Mouse (Mus musculus) central nervous system, embryonic 18 days (tissue): Measurements from ENCODE around the gene Dars. TPM values are rescaled to one million over a fixed set of nuclear protein-coding genes. Genes with fewer than 3 reads are reported as not detected.

Source experiments
- polyA plus RNA-seq: library from polyadenylated mRNA; depleted of rRNA; stranded (reverse); fragments of >200 nt; gene quantifications from 2 replicates; pipeline ENCODE4 v1.2.3, GENCODE M21; 2012; rRNA removed

The Dars gene
- polyA plus RNA-seq, result 55.2 and 61.3 TPM in 2 replicates

DNA sequence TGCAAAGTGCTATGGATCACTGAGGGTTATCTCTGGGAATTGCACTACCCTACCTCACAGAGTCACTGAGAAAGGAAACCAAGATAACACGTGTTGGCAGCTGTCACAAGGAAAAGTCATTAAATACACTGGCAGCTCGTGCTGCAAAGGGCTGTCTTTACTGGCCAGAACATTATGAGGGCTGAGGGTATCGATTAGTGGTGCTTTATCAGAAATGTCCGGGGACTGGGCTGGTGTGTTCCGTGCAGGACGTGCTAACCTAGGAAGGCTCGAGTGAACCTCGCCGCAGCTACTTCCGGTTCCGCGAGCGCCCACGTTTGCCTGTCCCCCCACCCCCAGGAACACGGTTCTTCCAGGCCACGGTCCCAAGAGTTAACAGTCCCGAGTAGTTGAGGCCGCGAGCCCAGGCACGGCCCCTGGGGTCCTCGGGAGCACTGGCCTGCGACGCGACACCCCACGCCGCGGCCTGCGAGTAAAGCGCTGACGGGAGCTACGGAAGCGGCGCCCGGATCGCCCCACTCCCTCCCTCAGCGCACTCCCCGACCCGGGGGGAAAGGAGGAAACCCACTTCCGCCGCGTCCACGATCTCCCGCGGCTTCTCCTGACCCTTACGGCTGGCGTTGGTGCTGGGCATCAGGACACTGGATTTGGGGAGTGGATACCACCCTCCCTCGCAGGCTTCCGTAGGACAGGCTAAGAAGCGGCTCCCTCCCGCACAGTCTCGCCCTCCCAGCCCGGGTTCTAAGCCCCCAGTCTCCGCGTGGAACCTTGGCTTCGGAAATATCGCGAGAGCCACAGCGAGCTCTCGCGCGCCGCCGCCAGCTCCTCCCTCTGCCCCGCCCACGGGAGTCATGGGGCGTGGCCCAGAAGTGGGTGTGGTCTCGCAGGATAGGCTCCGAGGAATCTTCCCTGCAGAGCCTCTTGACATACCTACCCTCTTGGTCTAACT is at the start of gene Dars:
Dars (minus strand) TSS at position 785 of the 949 bp plus-strand sequence.

DNA sequence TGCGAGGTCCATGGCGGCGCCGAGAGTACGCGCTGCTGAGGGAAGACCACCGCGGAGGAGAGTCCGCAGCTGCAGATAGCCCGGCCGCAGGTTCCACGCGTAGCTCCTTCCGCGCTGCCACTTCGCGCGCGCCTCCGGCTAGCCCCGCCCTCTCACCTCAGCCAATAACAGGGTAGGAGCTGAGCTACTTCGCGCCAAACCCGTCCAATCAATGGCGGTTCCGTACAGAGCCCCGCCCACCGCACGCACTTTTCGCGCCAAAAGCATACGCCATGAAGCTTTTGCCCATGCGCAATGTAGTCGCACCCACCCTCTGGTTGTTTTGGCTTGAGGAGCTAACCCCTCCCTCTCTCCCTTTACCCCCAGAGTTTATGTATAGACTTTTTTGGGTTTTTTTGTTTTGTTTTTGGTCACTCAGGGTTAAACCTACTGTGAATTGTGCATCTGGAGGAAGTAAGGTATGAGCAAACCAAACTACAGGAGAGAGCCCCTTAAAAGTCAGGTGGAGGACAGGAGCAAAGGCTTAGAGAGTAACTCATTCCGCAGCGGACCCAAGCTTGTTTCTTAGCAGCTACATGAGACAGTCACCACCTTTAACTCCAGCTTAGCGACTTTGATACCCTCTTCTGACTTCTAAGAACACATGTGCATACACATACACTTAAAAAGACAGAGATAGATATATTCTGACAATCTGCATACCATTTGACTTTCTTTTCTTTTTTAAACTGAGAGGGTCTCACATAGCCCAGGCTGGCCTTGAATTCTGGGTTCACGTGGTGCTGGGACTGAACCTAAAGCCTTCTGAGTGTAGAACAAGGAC is 57.4 kb downstream of the Dars start, which contains the start of gene Mcm6:
Mcm6 (minus strand) TSS at position 111 of the 823 bp plus-strand sequence.

DNA sequence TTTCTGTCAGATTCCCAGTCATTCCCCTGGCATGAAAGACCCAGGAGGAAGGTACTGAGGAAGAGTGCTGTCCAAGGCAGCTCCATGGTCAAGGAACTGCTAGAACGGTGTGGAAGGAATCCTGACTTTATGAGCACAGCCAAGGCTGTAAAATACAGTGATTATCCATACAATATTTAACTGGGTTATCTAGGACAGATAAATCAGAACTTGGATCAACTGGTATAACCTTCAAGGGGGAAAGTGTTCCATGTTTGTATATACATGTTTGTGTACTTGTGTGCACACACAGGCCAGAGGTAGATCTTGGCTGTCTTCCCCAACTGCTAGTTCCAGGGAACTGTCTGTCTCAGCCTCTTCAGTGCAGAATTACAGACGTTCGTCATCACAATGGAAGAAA is 89.0 kb downstream of the Dars start, which contains the start of gene Lct:
Lct (minus strand) TSS at position 101 of the 400 bp plus-strand sequence.

Other genes with a start within 250 kb of the Dars start
- 50.8 and 53.5 TPM in 2 replicates for gene Ubxn4, start 173.4 kb downstream of the Dars start, polyA plus RNA-seq
- 0.17 and 0.24 TPM in 2 replicates for gene Lct, start 89.0 kb downstream of the Dars start, polyA plus RNA-seq
- 37.0 and 43.1 TPM in 2 replicates for gene Mcm6, start 57.7 kb downstream of the Dars start, polyA plus RNA-seq
- gene Cxcr4, start 174.9 kb upstream of the Dars start, polyA plus RNA-seq, result 75.4 and 75.6 TPM in 2 replicates